Mouse (Mus musculus): ENCODE data around the gene 6030458C11Rik.

The 6030458C11Rik gene

DNA sequence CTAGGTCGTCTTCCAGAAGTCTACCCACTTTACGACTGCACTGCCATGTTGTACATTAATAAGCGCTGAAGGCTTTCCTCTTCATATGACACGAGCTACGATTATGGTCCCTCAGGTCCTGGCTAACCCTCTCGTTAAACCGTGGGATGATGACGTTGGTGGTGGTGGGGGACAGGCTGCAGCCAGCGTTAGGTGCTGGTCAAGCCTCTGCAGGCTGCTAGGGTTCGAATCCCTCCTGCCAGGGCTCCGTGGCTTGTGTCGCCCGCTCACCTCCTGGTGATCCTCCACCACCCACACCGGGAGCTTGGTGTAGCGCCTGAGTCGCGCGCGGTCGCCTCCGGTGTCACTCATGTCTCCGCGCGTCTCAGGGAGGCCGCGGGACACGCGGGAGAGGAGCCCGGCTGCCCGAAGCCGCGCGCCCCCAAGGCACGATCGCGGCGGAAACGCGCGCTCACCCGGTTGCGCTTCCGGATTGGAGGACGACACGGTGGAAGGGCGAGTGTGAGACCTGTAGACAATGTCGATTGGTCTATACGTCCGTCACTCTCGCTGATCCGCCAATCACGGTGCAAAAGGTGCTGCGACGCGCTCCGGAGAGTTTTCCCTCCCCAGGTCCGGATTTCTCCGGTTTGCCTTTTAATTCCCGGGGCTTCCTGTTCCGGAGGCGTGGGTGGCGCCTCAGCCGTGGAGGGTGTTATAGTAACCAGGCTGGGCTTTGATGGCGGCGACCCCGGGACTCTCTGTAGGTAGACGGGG is at the start of gene 6030458C11Rik, which contains the start of gene Drosha:
Gene 6030458C11Rik (minus strand): TSS at position 453 of the 756 bp plus-strand sequence.
Gene Drosha (plus strand): TSS at position 619 of the 756 bp plus-strand sequence.
- peak; percentile 93 for DNase-seq (ENCODE audit: low read depth, low spot score)

- no peak for DNase-seq (ENCODE audit: low read depth, low spot score)
Measured at GRCm38 (mm10) chr15:12867269-12867668, 42.8 kb upstream of the 6030458C11Rik start.

DNA sequence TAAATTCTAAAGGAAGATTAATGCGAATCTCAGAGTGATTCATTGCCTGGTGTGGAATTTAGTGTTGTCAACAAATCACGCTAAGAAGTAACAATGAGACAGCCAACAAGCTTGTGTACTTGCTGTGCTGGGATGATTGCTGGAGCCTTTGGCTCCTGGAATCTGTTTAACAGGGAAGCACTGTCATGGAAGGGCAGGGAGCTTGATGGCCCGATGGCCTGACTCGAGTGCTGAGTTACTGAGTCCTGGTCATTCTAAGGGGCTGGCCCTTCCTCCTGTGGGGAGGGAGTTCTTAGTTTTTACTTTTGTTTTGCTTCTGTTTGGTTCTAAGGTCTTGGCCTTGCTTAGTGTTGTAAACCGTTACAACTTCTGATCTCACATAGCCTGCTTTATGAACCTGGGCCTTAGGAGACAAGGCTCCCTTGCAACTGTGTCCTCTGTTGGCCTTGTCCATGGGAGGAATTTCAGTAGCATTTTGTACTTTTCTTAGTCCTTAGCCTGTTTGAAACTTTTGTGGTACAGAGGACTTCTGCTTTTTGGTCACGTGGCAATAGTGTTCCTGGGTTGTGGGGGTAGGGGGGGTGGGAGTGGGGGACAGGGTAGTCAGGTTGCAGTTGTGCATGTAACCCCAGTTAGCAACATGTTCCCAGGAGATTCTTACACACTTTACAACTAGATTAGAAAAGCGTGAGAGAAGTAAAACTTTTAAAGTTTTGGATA is 41.3 kb upstream of the 6030458C11Rik start:
- DNase-seq (ENCODE audit: low read depth, low spot score): no peak

DNA sequence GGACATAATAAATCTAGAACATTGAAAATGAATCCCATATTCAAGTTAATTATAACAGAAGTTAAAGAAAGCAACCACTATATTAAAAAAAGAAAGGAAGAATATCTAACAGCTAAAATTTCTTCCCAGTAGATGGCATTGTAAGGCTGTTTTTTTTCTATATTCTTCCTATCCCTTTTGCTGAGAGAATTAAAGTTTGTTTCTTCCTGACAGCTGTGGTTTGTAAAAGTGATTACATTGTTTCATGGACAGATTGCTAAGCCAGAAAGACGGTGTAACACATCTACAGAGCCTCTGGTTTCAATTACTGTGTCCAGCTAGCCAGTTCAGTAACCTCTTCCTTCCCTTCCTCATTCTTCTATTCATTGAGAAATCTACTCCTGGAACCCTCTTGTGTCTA is 39.2 kb upstream of the 6030458C11Rik start:
- no peak for DNase-seq (ENCODE audit: low read depth, low spot score)

- DNase-seq (ENCODE audit: low read depth, low spot score): no peak
Measured at GRCm38 (mm10) chr15:12862061-12862460, 37.6 kb upstream of the 6030458C11Rik start.

DNA sequence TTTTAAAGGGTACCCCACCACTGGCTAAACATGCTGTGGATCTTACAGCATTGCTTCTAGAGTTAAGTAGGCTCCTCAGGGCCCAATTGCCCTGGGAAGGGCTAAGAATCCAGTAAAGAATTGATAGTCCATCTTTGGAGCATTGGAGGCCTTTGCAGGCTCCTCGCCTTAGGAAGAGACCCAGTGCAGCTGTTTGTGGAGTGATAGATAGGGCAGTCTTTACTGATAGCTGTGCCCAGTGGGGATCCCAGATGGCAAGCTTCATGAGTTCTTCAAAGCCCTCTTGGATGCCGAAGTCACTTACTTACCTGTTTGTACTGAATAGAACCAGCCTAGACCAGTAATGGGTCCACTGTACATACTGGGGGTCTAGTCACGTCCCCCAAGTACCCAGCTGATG is 34.2 kb upstream of the 6030458C11Rik start:
- DNase-seq (ENCODE audit: low read depth, low spot score): no peak

GRCm38 (mm10) chr15:12857840-12858516 is 33.5 kb upstream of the 6030458C11Rik start:
- DNase-seq (ENCODE audit: low read depth, low spot score): no peak

- no peak for DNase-seq (ENCODE audit: low read depth, low spot score)
Measured at GRCm38 (mm10) chr15:12856780-12857179, 32.3 kb upstream of the 6030458C11Rik start.

GRCm38 (mm10) chr15:12853471-12853870 is 29.0 kb upstream of the 6030458C11Rik start:
- DNase-seq (ENCODE audit: low read depth, low spot score): no peak

DNA sequence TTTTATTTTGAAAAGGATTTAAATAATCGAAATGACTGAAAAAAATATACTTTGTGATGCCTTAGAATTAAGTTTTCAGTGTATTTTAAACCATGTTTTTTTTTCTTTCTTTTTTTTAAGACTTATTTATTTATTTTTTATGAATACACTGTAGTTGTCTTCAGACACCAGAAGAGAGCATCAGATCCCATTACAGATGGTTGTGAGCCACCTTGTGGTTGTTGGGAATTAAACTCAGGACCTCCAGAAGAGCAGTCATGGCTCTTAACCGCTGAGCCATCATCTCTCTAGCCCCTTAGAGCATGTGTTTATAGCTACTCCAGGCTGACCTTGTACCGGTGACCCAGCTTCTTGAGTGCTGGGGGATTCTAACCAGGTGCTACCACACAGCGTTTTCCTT is 24.9 kb upstream of the 6030458C11Rik start:
- no peak for DNase-seq (ENCODE audit: low read depth, low spot score)

- DNase-seq (ENCODE audit: low read depth, low spot score): no peak
Measured at GRCm38 (mm10) chr15:12848196-12848975, 23.9 kb upstream of the 6030458C11Rik start.

DNA sequence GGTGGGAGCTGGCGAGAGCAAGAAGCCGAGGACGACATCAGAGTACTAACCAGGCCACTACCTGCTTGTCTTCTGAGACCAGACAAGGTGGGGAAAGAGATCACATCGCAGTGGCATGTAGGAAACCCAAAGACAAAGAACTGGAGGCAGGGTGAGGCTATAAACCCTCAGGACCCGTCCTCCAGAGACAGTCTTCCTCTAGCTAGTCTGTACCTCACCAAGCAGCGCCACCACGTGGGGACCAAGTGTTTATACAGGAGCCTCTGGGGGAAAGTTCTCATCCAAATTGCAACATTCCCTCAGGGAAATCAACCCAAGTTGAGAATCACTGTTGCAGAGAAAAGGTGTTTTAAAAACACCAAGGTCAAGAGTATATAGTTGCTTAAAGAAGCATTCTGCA is 18.4 kb upstream of the 6030458C11Rik start:
- no peak for DNase-seq (ENCODE audit: low read depth, low spot score)

DNA sequence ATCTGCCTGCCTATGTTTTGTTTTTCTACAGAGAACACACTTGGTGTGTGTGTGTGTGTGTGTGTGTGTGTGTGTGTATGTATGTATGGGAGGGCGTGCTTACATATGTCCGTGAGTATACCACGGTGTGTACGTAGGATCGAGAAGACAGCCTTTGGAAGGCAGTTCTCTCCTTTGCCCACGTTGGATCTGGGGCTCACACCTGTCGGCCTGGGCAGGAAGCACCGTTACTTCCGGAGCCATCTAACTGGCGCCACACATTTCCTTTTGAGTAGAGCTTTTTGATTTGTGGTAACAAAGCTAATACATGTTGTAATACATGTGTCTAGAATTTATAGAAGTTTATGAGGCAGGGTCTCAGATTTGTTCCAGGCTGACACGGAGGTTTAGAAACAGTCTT is 16.3 kb upstream of the 6030458C11Rik start:
- DNase-seq (ENCODE audit: low read depth, low spot score): no peak

DNA sequence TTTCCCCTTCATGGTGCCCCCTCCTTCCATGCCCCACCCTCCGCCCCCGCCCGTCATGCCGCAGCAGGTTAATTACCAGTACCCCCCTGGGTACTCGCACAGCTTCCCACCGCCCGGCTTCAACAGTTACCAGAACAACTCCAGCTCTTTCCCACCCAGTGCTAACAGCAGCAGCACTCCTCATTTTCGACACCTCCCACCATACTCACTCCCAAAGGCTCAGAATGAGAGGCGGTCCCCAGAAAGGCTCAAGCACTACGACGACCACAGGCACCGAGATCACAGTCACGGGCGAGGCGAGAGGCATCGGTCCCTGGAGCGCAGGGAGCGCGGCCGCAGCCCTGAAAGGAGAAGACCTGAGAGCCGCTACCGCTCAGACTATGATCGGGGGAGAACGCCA is 9.8 kb upstream of the 6030458C11Rik start:
- DNase-seq (ENCODE audit: low read depth, low spot score): no peak

GRCm38 (mm10) chr15:12833385-12833784 is 8.9 kb upstream of the 6030458C11Rik start:
- no peak for DNase-seq (ENCODE audit: low read depth, low spot score)

GRCm38 (mm10) chr15:12832599-12832998 is 8.2 kb upstream of the 6030458C11Rik start:
- no peak for DNase-seq (ENCODE audit: low read depth, low spot score)

- no peak for DNase-seq (ENCODE audit: low read depth, low spot score)
Measured at GRCm38 (mm10) chr15:12829878-12830277, 5.4 kb upstream of the 6030458C11Rik start.

DNA sequence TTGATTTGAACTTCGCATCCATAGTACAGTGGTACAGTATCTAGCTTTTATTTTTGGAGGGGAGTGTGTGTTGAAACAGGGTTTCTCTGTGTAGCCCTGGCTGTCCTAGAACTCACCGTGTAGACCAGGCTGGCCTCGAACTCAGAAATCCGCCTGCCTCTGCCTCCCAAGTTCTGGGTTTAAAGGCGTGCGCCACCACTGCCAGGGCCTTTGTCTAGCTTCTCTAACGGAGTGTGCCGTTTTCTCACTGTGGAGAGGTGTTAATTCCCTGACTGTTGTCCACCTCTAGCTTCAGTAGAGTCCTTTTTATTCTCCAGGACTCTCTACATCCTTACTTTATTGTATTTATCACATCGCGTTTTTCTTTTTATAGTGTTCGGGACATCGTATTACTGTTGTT is 959 bp upstream of the 6030458C11Rik start:
- no peak for DNase-seq (ENCODE audit: low read depth, low spot score)

GRCm38 (mm10) chr15:12824965-12825364 is 516 bp upstream of the 6030458C11Rik start:
- DNase-seq (ENCODE audit: low read depth, low spot score): no peak

GRCm38 (mm10) chr15:12823455-12824119 is 862 bp downstream of the 6030458C11Rik start:
- no peak for DNase-seq (ENCODE audit: low read depth, low spot score)

Measured in WW6 (cell line).